Mouse (Mus musculus) kidney, postnatal 25 days (tissue): ENCODE measurements around the gene Ano1.

Experiments used
- DNase-seq, 2 experiments: peaks; one replicate each; pipeline ENCODE4 v3.0.0; 2021; ENCODE audit warnings: mixed read lengths in 2 of 2

Gene Ano1

GRCm38 (mm10) chr7:144764537-144765282, 12.9 kb upstream of the Ano1 start:
- DNase-seq = peak; percentile 52 to 53

GRCm38 (mm10) chr7:144764013-144764412, 12.2 kb upstream of the Ano1 start:
- DNase-seq = no peak

GRCm38 (mm10) chr7:144762496-144763235, 10.9 kb upstream of the Ano1 start:
- DNase-seq = no peak

- DNase-seq = no peak
Observed at GRCm38 (mm10) chr7:144760228-144760627, 8.5 kb upstream of the Ano1 start.

GRCm38 (mm10) chr7:144759455-144759854, 7.7 kb upstream of the Ano1 start:
- no peak for DNase-seq

GRCm38 (mm10) chr7:144755511-144756378, 4.0 kb upstream of the Ano1 start:
- no peak for DNase-seq

GRCm38 (mm10) chr7:144754722-144755121, 2.9 kb upstream of the Ano1 start:
- peak; percentile 46 to 50 for DNase-seq

- no peak for DNase-seq
Observed at GRCm38 (mm10) chr7:144753657-144754031, 1.9 kb upstream of the Ano1 start.

- DNase-seq = no peak
Observed at GRCm38 (mm10) chr7:144752919-144753656, 1.3 kb upstream of the Ano1 start.

- no peak for DNase-seq
Observed at GRCm38 (mm10) chr7:144747756-144748155, 4.0 kb downstream of the Ano1 start.

- no peak for DNase-seq
Observed at GRCm38 (mm10) chr7:144746466-144746865, 5.3 kb downstream of the Ano1 start.

- DNase-seq = no peak
Observed at GRCm38 (mm10) chr7:144743874-144744273, 7.9 kb downstream of the Ano1 start.

- DNase-seq = no peak
Observed at GRCm38 (mm10) chr7:144740643-144741042, 11.1 kb downstream of the Ano1 start.

- DNase-seq = no peak
Observed at GRCm38 (mm10) chr7:144739810-144740209, 12.0 kb downstream of the Ano1 start.

- no peak for DNase-seq
Observed at GRCm38 (mm10) chr7:144738357-144738798, 13.4 kb downstream of the Ano1 start.

GRCm38 (mm10) chr7:144731897-144732291, 19.9 kb downstream of the Ano1 start:
- no peak for DNase-seq

- no peak for DNase-seq
Observed at GRCm38 (mm10) chr7:144731182-144731896, 20.4 kb downstream of the Ano1 start.

GRCm38 (mm10) chr7:144724283-144724682, 27.5 kb downstream of the Ano1 start:
- DNase-seq = no peak

GRCm38 (mm10) chr7:144719956-144720355, 31.8 kb downstream of the Ano1 start:
- DNase-seq = no peak

- DNase-seq = no peak
Observed at GRCm38 (mm10) chr7:144717736-144718135, 34.0 kb downstream of the Ano1 start.

- DNase-seq = no peak
Observed at GRCm38 (mm10) chr7:144697870-144698269, 53.9 kb downstream of the Ano1 start.
